ENCODE assay signal across 1 mouse cellular context in the genomic region with DNA sequence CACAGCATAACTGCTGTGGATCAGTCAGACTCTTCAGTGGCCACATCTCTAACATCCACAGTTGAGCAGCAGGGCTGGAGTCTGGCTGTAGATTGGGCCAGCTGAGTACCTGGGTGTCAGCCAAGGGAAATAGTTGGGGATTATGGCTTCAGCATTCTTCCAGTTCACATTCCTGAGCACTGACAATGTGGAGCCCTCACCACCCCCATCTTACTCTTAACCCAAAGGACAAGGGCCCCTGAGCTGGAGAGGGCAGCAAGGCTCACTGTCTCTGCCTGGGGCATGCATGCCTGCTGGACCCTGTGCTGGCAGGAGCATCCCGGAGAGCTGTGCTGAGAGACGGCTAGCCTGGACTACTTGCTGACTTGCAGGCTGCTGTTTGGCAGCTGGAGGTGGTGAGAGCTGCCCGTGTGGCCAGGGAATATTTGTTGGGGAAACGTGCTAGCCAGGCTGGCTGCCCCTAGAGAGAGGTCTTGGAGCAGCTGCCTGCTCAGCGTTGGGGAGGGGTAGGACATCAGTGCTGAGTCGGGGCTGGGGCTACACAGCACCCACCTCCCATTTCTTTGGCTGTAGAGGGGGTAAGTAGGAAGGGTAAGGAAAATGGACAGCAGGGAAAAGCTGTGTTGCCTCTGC.
A peak's percentile ranks its signal among the peaks of the same experiment; 100 is the strongest.
TF ChIP-seq lines count a peak whose summit lies in the region.

No protein-coding gene starts in this region.

TF ChIP-seq in myocyte, 11 proteins besides CTCF, POLR2A, EP300 and RAD21:
- no peak for TF ChIP-seq MAX (IDR thresholded peaks at IDR 0.05; ENCODE audit: low read depth)
- TF ChIP-seq REST (IDR thresholded peaks at IDR 0.05; ENCODE audit: insufficient read depth, insufficient read length) = no peak
- TF ChIP-seq POLR2AphosphoS2 (IDR thresholded peaks at IDR 0.05; ENCODE audit: insufficient read length, low read depth) = peak; percentile 91
- TF ChIP-seq E2F4 (IDR thresholded peaks at IDR 0.05; ENCODE audit: insufficient read depth) = no peak
- no peak for TF ChIP-seq USF1 (IDR thresholded peaks at IDR 0.05; ENCODE audit: low read depth)
- TF ChIP-seq TCF12 (IDR thresholded peaks at IDR 0.05; ENCODE audit: insufficient read depth, poor library complexity, severe bottlenecking) = peak; percentile 70
- 0 out of 2 replicates have a peak, but pooled peaks have one; percentile 16 for TF ChIP-seq CEBPB (IDR thresholded peaks at IDR 0.05; ENCODE audit: insufficient read depth, poor library complexity, severe bottlenecking)
- TF ChIP-seq MYOG (IDR thresholded peaks at IDR 0.05; ENCODE audit: control insufficient read depth in 1 of 3, insufficient read depth in 1 of 3, insufficient read length in 2 of 3, low read depth in 2 of 3) = peak; percentile 17 to 78 (median 45)
- peak in 2 of 3 experiments; percentile 50 to 77 for TF ChIP-seq MYOD1 (IDR thresholded peaks at IDR 0.05; ENCODE audit: control insufficient read depth in 1 of 3, insufficient read length in 2 of 3, low read depth in 2 of 3)
TF ChIP-seq in myocyte: peak in this region for 5.
